Mouse (Mus musculus) CH12.LX (cell line): ENCODE measurements around the gene Gpr143. TPM values are rescaled to one million over a fixed set of nuclear protein-coding genes. Genes with fewer than 3 reads are reported as not detected.

Experiments
- DNase-seq: peaks from one replicate; pipeline ENCODE4 v3.0.0-alpha.2; 2013; ENCODE audit errors: extremely low read depth
- H3K27ac ChIP-seq: 2 replicates; pipeline ENCODE4 v1.5.1; 2012; ENCODE audit warnings: low read depth, mild to moderate bottlenecking, control low read depth, moderate library complexity; ENCODE audit not compliant: insufficient read depth
- H3K27me3 ChIP-seq: replicated peaks from 2 replicates; pipeline ENCODE3; 2012; ENCODE audit warnings: inconsistent platforms
- H3K36me3 ChIP-seq, 2 experiments: replicated peaks in 1 of 2; 2 replicates each; pipeline versions ENCODE3 to v1.6.1; 2012; ENCODE audit warnings: inconsistent platforms in 1 of 2, low read length in 1 of 2, mild to moderate bottlenecking in 1 of 2, mixed read lengths in 1 of 2, moderate library complexity in 1 of 2; ENCODE audit not compliant: control insufficient read depth in 1 of 2, insufficient read depth in 1 of 2
- H3K4me1 ChIP-seq, 2 experiments: 2 replicates each; pipeline ENCODE4 v1.6.1; 2012; ENCODE audit warnings: inconsistent platforms in 1 of 2, moderate library complexity in 1 of 2; ENCODE audit not compliant: insufficient read depth in 2 of 2, control insufficient read depth in 1 of 2
- H3K4me2 ChIP-seq: 2 replicates; pipeline ENCODE4 v1.6.1; 2012; ENCODE audit warnings: low read depth, mild to moderate bottlenecking, control low read depth; ENCODE audit not compliant: poor library complexity, insufficient read depth, severe bottlenecking
- H3K4me3 ChIP-seq, 3 experiments: fragments of 150-350 bp in 1 of 3; sonication (generic) in 1 of 3; replicated peaks in 1 of 3; 2 replicates each; pipeline versions ENCODE3 to v1.5.1; 2011 to 2012; ENCODE audit warnings: low read depth in 2 of 3, low read length in 2 of 3, mild to moderate bottlenecking in 2 of 3, moderate library complexity in 2 of 3, control low read depth in 1 of 3, improper control_type of control experiment in 1 of 3, inconsistent platforms in 1 of 3, mixed read lengths in 1 of 3; ENCODE audit not compliant: poor library complexity in 1 of 3
- H3K79me2 ChIP-seq: replicated peaks from 2 replicates; pipeline ENCODE4 v1.6.1; 2012; ENCODE audit warnings: mild to moderate bottlenecking, moderate library complexity; ENCODE audit not compliant: control insufficient read depth, poor library complexity, insufficient read depth, severe bottlenecking; ENCODE audit errors: extremely low read depth
- H3K9ac ChIP-seq: 2 replicates; pipeline ENCODE4 v1.6.1; 2012; ENCODE audit warnings: low read depth, mild to moderate bottlenecking, control low read depth, moderate library complexity; ENCODE audit not compliant: insufficient read depth
- H3K9me3 ChIP-seq: replicated peaks from 2 replicates; pipeline ENCODE3; 2012; ENCODE audit warnings: low read length, inconsistent platforms, mixed read lengths
- CHD2 ChIP-seq: IDR thresholded peaks from 2 replicates; pipeline ENCODE4 v1.6.1; 2011; ENCODE audit warnings: low read length, improper control_type of control experiment
- CTCF ChIP-seq, 2 experiments: IDR thresholded peaks in 1 of 2; conservative IDR thresholded peaks in 1 of 2; 2 replicates each; pipeline ENCODE4 v1.5.1; 2011 to 2012; ENCODE audit warnings: low read depth in 2 of 2, low read length in 2 of 2, improper control_type of control experiment in 1 of 2, inconsistent platforms in 1 of 2, mild to moderate bottlenecking in 1 of 2, moderate library complexity in 1 of 2
- ELF1 ChIP-seq: IDR thresholded peaks from 2 replicates; pipeline ENCODE4 v1.6.1; 2014; ENCODE audit warnings: low read depth, mild to moderate bottlenecking, inconsistent platforms, low read length, improper control_type of control experiment
- HCFC1 ChIP-seq: IDR thresholded peaks from 2 replicates; pipeline ENCODE4 v1.6.1; 2012; ENCODE audit warnings: low read depth, mild to moderate bottlenecking, inconsistent platforms, low read length, improper control_type of control experiment
- JUN ChIP-seq: IDR thresholded peaks from 2 replicates; pipeline ENCODE4 v1.6.1; 2011; ENCODE audit warnings: low read depth, mild to moderate bottlenecking, low read length, improper control_type of control experiment, moderate library complexity; ENCODE audit not compliant: insufficient read depth
- MAFK ChIP-seq: IDR thresholded peaks from 2 replicates; pipeline ENCODE4 v1.6.1; 2011; ENCODE audit warnings: low read length, improper control_type of control experiment; ENCODE audit not compliant: insufficient replicate concordance
- MAX ChIP-seq: IDR thresholded peaks from 2 replicates; pipeline ENCODE4 v1.6.1; 2011; ENCODE audit warnings: low read length, improper control_type of control experiment
- MAZ ChIP-seq: IDR thresholded peaks from 2 replicates; pipeline ENCODE4 v1.6.1; 2012; ENCODE audit warnings: low read depth, mild to moderate bottlenecking, inconsistent platforms, low read length, improper control_type of control experiment, moderate library complexity
- MXI1 ChIP-seq: IDR thresholded peaks from 2 replicates; pipeline ENCODE4 v1.6.1; 2011; ENCODE audit warnings: mild to moderate bottlenecking, low read depth, low read length, improper control_type of control experiment
- NRF1 ChIP-seq: IDR thresholded peaks from 2 replicates; pipeline ENCODE4 v1.6.1; 2014; ENCODE audit warnings: low read depth, mild to moderate bottlenecking, inconsistent platforms, low read length, improper control_type of control experiment, moderate library complexity
- PAX5 ChIP-seq: IDR thresholded peaks from 2 replicates; pipeline ENCODE4 v1.6.1; 2012; ENCODE audit warnings: low read length, inconsistent platforms, mixed read lengths
- POLR2A ChIP-seq: IDR thresholded peaks from 2 replicates; pipeline ENCODE4 v1.6.1; 2011; ENCODE audit warnings: low read depth, mild to moderate bottlenecking, improper control_type of control experiment, low read length
- RCOR1 ChIP-seq: conservative IDR thresholded peaks from 2 replicates; pipeline ENCODE4 v1.6.1; 2012; ENCODE audit warnings: low read depth, mild to moderate bottlenecking, inconsistent platforms, low read length, improper control_type of control experiment
- SIN3A ChIP-seq: IDR thresholded peaks from 2 replicates; pipeline ENCODE4 v1.6.1; 2012; ENCODE audit warnings: low read length, improper control_type of control experiment, inconsistent platforms
- TBP ChIP-seq: conservative IDR thresholded peaks from 2 replicates; pipeline ENCODE4 v1.6.1; 2011; ENCODE audit warnings: low read depth, low read length, improper control_type of control experiment
- UBTF ChIP-seq: IDR thresholded peaks from 2 replicates; pipeline ENCODE4 v1.6.1; 2012; ENCODE audit warnings: low read depth, mild to moderate bottlenecking, inconsistent platforms, low read length, improper control_type of control experiment, moderate library complexity
- ZC3H11A ChIP-seq: IDR thresholded peaks from 2 replicates; pipeline ENCODE4 v1.6.1; 2012; ENCODE audit warnings: low read depth, mild to moderate bottlenecking, inconsistent platforms, low read length, improper control_type of control experiment
- ZKSCAN1 ChIP-seq: IDR thresholded peaks from 2 replicates; pipeline ENCODE4 v1.6.1; 2012; ENCODE audit warnings: low read depth, inconsistent platforms, low read length, improper control_type of control experiment, borderline replicate concordance
- dilution Hi-C: fragments of 300-500 bp; cut with MboI; formaldehyde crosslinking; loops from 2 replicates; pipeline ENCODE4 v1.14.3; 2020; ENCODE audit warnings: low sequenced_read_pairs; ENCODE audit not compliant: extremely low pct_unique_long_range_greater_than_20kb, extremely low pct_ligation_motif_present
- in situ Hi-C: fragments of 300-500 bp; cut with MboI; formaldehyde crosslinking; loops from 3 replicates; pipeline ENCODE4 v1.14.3; 2019; ENCODE audit warnings: low sequenced_read_pairs, low pct_ligation_motif_present, low pct_unique_long_range_greater_than_20kb, mixed read lengths
- polyA plus RNA-seq: library from polyadenylated mRNA; unstranded; fragments of >175 nt; gene quantifications from 2 replicates; pipeline ENCODE4 v1.2.1, GENCODE M21; 2012; ENCODE audit warnings: low read depth; ENCODE audit not compliant: insufficient read length
- total RNA-seq, 2 experiments: library from RNA; depleted of rRNA; stranded (reverse); fragments of 300-350 nt in 1 of 2; fragments of >200 nt in 1 of 2; gene quantifications; 2 replicates each; pipeline ENCODE4 v1.2.3; 2012 to 2014

Gene Gpr143
- total and polyA plus RNA-seq, 3 experiments = not detected

- no peaks in the 10 kb centered on the region; a peak in 1 of 4 replicates for H3K4me1 ChIP-seq
- TF ChIP-seq JUN = no peak
- TF ChIP-seq UBTF = no peak
- no peak for TF ChIP-seq CTCF (conservative IDR thresholded peaks at IDR 0.05 in 1 of 2, IDR thresholded peaks at IDR 0.05 in 1 of 2; ENCODE audit: low read depth in 2 of 2, low read length in 2 of 2)
- no peak for TF ChIP-seq MAX
- no peak for TF ChIP-seq ELF1
- TF ChIP-seq NRF1 = no peak
- TF ChIP-seq MAZ = no peak
- DNase-seq = no peak
- in situ Hi-C loops = no loop called here
- dilution Hi-C loops = no loop called here
- H3K4me3 ChIP-seq = no peak overlapping the region
- no peak overlapping the region for H3K27ac ChIP-seq
- no peaks in the 10 kb centered on the region for H3K9me3 ChIP-seq
- no peak overlapping the region for H3K4me2 ChIP-seq
- no peaks in the 10 kb centered on the region for H3K27me3 ChIP-seq
- no peak overlapping the region for H3K9ac ChIP-seq
- no peaks in the 10 kb centered on the region for H3K79me2 ChIP-seq
- H3K36me3 ChIP-seq = no peaks in the 10 kb centered on the region
Measured at GRCm38 (mm10) chrX:152738191-152738590, 43.5 kb upstream of the Gpr143 start.

DNA sequence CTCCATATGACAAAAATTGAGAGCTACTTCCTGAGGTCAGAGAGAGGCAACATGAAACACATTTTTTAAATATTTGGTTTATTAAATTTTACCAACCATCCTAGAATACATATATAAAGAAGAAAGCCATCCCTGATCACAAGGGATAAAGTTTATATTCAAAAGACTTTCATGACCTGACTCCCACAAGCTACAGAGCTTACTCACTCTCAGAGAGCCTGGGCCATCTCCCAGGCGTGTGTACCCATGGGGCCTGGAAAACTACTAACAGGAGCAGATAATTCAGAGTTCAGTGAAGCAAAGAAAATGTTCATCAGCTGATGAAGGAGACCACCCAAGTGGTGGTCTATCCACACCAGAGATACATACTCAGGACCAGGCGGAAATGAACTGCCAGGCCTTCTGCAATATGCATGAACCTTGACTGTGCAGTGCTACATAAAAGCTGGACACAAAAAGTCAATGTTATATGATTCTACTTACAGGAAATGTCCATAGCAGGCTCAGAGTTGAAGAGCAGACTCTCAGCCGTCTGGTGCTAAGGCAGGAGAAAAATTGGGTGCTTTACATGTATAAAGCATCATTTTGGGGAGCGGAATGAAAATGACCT lies 42.9 kb upstream of the Gpr143 start:
- DNase-seq = no peak
- Histone ChIP-seq H3K36me3 (no peaks in the 10 kb centered on the region), H3K4me2 (no peak overlapping the region), H3K9me3 (no peaks in the 10 kb centered on the region), H3K27me3 (no peaks in the 10 kb centered on the region), H3K27ac (no peak overlapping the region), H3K79me2 (no peaks in the 10 kb centered on the region), H3K4me1 (no peaks in the 10 kb centered on the region; a peak in 1 of 4 replicates), H3K4me3 (no peak overlapping the region), H3K9ac (no peak overlapping the region)
- in situ Hi-C loops = no loop called here
- TF ChIP-seq ZC3H11A = no peak
- no peak for TF ChIP-seq SIN3A
- no peak for TF ChIP-seq MAFK
- TF ChIP-seq TBP = no peak
- TF ChIP-seq MXI1 = no peak
- TF ChIP-seq CTCF (conservative IDR thresholded peaks at IDR 0.05 in 1 of 2, IDR thresholded peaks at IDR 0.05 in 1 of 2; ENCODE audit: low read depth in 2 of 2, low read length in 2 of 2) = no peak
- no peak for TF ChIP-seq NRF1
- TF ChIP-seq CHD2 = no peak
- no peak for TF ChIP-seq PAX5
- no peak for TF ChIP-seq RCOR1
- TF ChIP-seq HCFC1 = no peak
- no peak for TF ChIP-seq ZKSCAN1
- TF ChIP-seq ELF1 = no peak
- TF ChIP-seq MAX = no peak
- TF ChIP-seq POLR2A = no peak
- no peak for TF ChIP-seq MAZ
- dilution Hi-C loops = no loop called here
